Mouse (Mus musculus) CH12F3 (cell line): ENCODE results near the gene Gm14435.
"Not testable (repeated sequence)": the region's sequence is repeated elsewhere in the genome, so short reads cannot be mapped to it uniquely, and the experiment has no call there.

Source experiments
- in situ Hi-C: fragments of 300-500 bp; cut with MboI; formaldehyde crosslinking; loops from 2 replicates; pipeline ENCODE4 v1.14.3; 2020; ENCODE audit warnings: low sequenced_read_pairs

Gm14435 gene

DNA sequence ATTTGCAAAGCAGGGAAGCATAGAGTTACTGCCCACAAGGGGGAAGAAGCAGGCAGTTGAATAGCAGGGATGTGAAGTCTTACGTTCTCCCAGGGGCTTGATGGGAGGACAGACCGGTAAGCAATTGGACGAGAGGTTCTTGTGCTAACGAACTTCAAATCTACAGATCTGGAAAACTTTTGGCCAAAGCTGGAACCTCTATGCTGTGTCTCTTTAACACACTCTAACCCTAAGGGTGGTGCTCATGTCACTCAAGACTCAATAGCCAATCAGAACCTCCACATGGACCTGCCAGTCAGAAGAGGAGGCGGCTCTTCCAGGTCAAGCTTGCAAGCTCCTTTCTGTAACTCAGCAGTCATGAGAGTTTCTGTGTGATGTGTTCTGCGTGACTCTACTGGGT is at the start of gene Gm14435:
Gm14435 (plus strand) TSS at position 301 of the 400 bp plus-strand sequence.
- in situ Hi-C loops = not testable (repeated sequence)
